Mouse (Mus musculus) midbrain, embryonic 14.5 days (tissue): ENCODE results near the gene Ppm1g. TPM values are rescaled to one million over a fixed set of nuclear protein-coding genes. Genes with fewer than 3 reads are reported as not detected.
A peak's percentile ranks its signal among the peaks of the same experiment; 100 is the strongest.

Experiments used
- ATAC-seq: fragments of 200-750 bp; cut with Nextera tagmentation; 2 replicates; pipeline ENCODE4 v1.8.0; 2017; ENCODE audit warnings: moderate number of reproducible peaks, moderate library complexity; ENCODE audit not compliant: low FRiP score, low TSS enrichment
- DNase-seq: peaks from one replicate; pipeline ENCODE4 v3.0.0-alpha.2; 2015
- H3K27ac ChIP-seq: fragments of 300-500 bp; sonication (generic); replicated peaks from 2 replicates; pipeline ENCODE4 v1.5.1; 2014; ENCODE audit warnings: mild to moderate bottlenecking, low read depth, low read length, moderate library complexity
- H3K27me3 ChIP-seq: fragments of 300-500 bp; sonication (generic); 2 replicates; pipeline ENCODE4 v1.6.1; 2014; ENCODE audit warnings: low read length, control low read depth, mixed read lengths; ENCODE audit not compliant: control insufficient read depth, insufficient read depth
- H3K36me3 ChIP-seq: fragments of 300-500 bp; sonication (generic); 2 replicates; pipeline ENCODE4 v1.6.1; 2014; ENCODE audit warnings: low read length, control low read depth; ENCODE audit not compliant: control insufficient read depth, insufficient read depth
- H3K4me1 ChIP-seq: fragments of 300-500 bp; sonication (generic); 2 replicates; pipeline ENCODE4 v1.6.1; 2014; ENCODE audit warnings: mild to moderate bottlenecking, antibody characterized with exemption, low read length, control low read depth; ENCODE audit not compliant: control insufficient read depth, insufficient read depth
- H3K4me2 ChIP-seq: fragments of 300-500 bp; sonication (generic); 2 replicates; pipeline ENCODE4 v1.6.1; 2014; ENCODE audit warnings: mild to moderate bottlenecking, low read length, moderate library complexity
- H3K4me3 ChIP-seq: fragments of 300-500 bp; sonication (generic); replicated peaks from 2 replicates; pipeline ENCODE4 v1.5.1; 2014; ENCODE audit warnings: low read depth, low read length
- H3K9ac ChIP-seq: fragments of 300-500 bp; sonication (generic); replicated peaks from 2 replicates; pipeline ENCODE4 v1.6.1; 2014; ENCODE audit warnings: mild to moderate bottlenecking, low read length, moderate library complexity
- H3K9me3 ChIP-seq: fragments of 300-500 bp; sonication (generic); 2 replicates; pipeline ENCODE4 v1.6.1; 2016; ENCODE audit warnings: low read length, control low read depth, mixed read lengths; ENCODE audit not compliant: control insufficient read depth
- WGBS: fragments of 180-500 bp; shearing (Covaris S2); extraction: QIAGEN DNeasy Blood & Tissue Kit; methylation state at CpG from one replicate; pipeline ENCODE4 v1.1.7; 2014; 5-methylcytosine and 5-hydroxymethylcytosine counted together
- polyA plus RNA-seq: library from polyadenylated mRNA; unstranded; fragments of >200 nt; fragmentation: Nextera tagmentation; extraction: Ambion mirVana; gene quantifications from 2 replicates; pipeline ENCODE4 v1.2.1, GENCODE M21; 2014

Ppm1g gene
- polyA plus RNA-seq, 1 experiment from 2014 or later: 162 TPM

DNA sequence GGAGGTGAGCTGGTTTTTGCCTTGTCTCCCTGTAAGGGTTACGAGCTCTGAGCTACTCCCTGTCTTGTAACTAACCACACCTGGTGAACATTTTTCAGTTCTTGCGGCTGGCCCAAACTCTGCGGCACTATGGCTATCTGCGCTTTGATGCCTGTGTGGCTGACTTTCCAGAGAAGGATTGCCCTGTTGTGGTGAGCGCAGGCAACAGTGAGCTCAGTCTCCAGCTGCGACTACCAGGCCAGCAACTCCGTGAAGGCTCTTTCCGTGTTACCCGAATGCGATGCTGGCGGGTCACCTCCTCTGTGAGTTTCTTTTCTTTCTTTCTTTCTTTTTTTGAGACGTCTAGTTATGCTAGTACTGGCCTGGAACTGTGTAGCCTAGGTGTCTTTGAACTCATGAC, 23.4 kb downstream of the Ppm1g start:
- Histone ChIP-seq H3K27ac (no peak overlapping the region), H3K36me3 (peaks cover 63% of the 10 kb centered on the region), H3K4me2 (no peak overlapping the region), H3K9ac (no peak overlapping the region), H3K27me3 (no peaks in the 10 kb centered on the region), H3K9me3 (peaks cover 5% of the 10 kb centered on the region), H3K4me1 (peaks cover 8% of the 10 kb centered on the region), H3K4me3 (no peak overlapping the region)
- DNase-seq (no peak), ATAC-seq (no peak)
- WGBS: 95% methylated on average over 12 of the region's 12 CpGs

DNA sequence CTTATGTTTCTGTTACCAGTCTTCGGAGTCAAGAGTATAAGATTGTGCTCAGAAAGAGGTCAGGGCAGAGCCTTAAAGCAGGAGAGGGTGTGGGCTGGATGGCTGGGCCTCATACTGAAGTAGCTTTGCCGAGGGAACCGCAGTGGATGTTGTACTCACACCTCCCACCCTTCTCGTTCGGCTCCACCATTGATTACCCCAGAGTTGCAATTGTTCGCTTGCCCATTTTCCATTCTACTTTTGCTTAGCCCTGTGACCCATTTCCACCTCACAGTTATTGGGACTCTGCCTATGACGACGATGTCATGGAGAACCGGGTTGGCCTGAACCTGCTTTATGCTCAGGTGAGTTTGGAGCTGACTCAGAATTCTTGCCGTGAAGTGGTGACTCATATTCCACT, 24.3 kb downstream of the Ppm1g start:
- peaks cover 5% of the 10 kb centered on the region for H3K9me3 ChIP-seq
- no peak overlapping the region for H3K4me2 ChIP-seq
- peaks cover 12% of the 10 kb centered on the region for H3K4me1 ChIP-seq
- 92% methylated on average over 10 of the region's 10 CpGs for WGBS
- no peak overlapping the region for H3K9ac ChIP-seq
- DNase-seq (no peak), ATAC-seq (no peak)
- no peak overlapping the region for H3K4me3 ChIP-seq
- H3K27ac ChIP-seq: no peak overlapping the region
- H3K27me3 ChIP-seq: no peaks in the 10 kb centered on the region
- peaks cover 66% of the 10 kb centered on the region for H3K36me3 ChIP-seq

DNA sequence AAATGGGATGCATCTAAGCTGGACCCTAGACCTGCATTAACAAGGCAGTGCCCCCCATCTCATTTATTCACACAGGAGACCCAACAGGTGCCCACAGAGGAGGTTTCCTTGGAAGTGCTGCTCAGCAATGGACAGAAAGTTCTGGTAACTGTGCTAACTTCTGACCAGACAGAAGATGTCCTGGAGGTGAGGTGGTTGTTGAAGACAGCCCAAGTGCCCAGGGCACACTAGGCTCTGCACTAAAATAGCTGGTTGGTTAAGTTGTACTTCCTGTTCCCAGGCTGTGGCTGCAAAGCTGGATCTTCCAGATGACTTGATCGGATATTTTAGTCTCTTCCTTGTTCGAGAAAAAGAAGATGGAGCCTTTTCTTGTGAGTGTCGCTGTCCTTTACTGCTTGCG, 24.8 kb downstream of the Ppm1g start:
- 96% methylated on average over 4 of the region's 4 CpGs for WGBS
- H3K4me1 ChIP-seq: peaks cover 12% of the 10 kb centered on the region
- DNase-seq (no peak), ATAC-seq (no peak)
- no peak overlapping the region for H3K4me2 ChIP-seq
- peaks cover 5% of the 10 kb centered on the region for H3K9me3 ChIP-seq
- no peak overlapping the region for H3K27ac ChIP-seq
- peaks cover 70% of the 10 kb centered on the region for H3K36me3 ChIP-seq
- H3K4me3 ChIP-seq: no peak overlapping the region
- H3K9ac ChIP-seq: no peak overlapping the region
- H3K27me3 ChIP-seq: no peaks in the 10 kb centered on the region

DNA sequence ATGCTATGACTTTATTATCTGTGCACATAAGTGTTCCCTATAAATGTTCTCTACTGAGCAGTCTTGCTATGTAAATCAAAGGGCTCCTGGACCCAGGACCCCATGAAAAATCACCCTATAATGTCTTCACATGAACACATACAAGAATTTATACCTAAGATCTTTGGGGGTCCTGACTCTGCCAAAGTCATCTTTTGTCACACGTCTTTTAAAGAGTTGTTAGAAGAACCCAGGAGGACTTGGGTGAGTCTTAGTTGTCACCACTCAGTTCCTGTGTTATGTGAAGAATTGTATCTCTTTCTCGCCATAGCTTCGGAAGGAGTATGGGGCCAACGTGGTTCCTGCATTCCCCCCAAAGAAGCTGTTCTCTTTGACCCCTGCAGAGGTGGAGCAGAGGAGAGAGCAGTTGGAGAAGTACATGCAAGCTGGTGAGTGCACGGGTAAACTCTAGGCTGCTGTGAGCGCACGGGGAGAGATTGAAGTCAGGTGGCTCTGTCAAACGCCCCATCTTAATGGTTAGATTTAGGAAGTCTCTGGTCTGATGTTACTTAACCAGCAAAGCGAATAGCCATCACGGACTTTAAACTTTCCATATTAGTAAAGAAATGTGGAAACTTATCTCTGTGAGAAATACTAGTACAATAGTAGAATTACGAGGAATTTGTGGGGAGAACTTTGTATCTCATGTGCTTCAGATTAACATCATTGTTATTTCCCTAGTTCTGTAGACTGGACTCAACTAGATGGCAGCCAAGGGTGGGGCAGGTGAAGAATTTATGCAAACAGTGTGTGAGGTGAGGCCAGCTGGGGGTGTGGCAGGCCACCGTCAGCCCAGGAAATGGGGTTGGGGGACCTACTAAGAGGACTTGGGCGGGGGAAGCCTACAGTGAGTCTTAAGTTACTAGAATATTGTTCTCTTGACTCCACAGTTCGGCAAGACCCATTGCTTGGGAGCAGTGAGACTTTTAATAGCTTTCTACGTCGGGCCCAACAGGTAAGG, 25.7 kb downstream of the Ppm1g start:
- Histone ChIP-seq H3K27ac (no peak overlapping the region), H3K9me3 (no peaks in the 10 kb centered on the region), H3K4me1 (peaks cover 12% of the 10 kb centered on the region), H3K27me3 (no peaks in the 10 kb centered on the region), H3K9ac (no peak overlapping the region), H3K4me2 (peak overlapping the region; percentile 97; the same call in 1 of the 2 replicates), H3K36me3 (peaks cover 70% of the 10 kb centered on the region), H3K4me3 (no peak overlapping the region)
- WGBS: 94% methylated on average over 16 of the region's 16 CpGs
- ATAC-seq (no peak), DNase-seq (no peak)

DNA sequence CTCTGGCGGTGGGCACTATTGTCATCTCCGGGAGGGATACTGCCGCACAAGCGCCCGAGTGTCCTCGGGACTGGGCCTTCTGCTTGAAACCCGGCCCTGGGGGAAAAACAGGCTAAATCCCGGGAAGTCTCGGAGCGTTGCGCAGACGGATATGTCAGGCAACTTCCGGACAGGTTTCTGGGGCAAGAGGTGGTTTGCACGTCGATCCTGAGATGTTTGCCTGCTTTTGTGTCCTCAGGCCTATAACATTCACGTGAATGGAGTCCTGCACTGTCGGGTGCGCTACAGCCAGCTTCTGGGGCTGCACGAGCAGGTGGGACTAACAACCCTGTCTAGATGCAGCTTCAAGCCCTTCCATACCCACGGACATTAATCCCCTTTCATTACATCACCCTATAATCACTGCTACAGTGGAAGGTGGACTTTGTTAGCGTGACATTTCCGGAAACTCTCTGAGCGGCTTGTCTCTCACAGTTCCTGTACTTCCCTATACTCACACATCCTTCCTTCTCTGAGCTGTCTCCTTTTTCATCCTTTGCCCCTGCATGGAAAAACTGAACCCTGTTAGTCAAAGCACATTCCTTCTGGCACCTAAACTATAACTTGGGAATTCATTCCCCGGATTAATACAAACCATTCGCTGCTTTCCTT, 26.7 kb downstream of the Ppm1g start:
- Histone ChIP-seq H3K27ac (peak overlapping the region; percentile 88), H3K4me1 (peaks cover 12% of the 10 kb centered on the region), H3K4me2 (peak overlapping the region; percentile 97), H3K9me3 (no peaks in the 10 kb centered on the region), H3K36me3 (peaks cover 68% of the 10 kb centered on the region), H3K27me3 (no peaks in the 10 kb centered on the region), H3K9ac (peak overlapping the region; percentile 80), H3K4me3 (peak overlapping the region; percentile 93)
- DNase-seq: no peak
- 15% methylated on average over 25 of the region's 25 CpGs for WGBS
- ATAC-seq: no peak

DNA sequence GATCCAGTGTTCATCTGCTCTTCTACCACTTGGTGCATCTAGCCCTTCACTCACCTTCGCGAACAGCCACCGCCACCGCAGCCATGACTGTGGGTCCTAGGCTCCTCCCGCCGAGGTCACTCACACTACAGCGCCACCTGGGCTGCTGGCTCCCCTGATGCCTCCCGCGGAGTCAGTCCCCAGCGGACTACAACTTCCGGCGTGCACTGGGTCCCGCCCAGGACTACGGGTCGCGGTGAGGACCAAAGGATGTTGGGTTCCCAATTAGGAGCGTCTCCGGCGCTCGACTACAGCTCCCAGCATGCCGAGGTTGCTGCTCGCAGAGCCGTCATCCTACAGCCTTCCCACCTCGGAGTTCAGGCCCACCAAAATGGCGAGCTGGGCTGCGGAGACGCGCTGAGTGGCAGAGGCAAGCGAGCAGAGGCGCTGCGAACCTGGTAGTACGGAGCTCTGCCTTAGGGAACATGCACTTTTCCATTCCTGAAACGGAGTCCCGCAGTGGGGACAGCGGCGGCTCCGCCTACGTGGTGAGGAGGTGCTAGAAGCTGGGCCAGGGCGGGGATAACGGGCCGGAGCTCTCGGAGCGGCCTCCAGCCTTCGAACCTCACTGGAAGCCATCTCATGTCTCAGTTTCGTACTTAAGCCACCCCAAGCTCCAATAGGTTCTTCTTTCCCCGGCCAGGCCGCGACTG, 27.4 kb downstream of the Ppm1g start, which contains the start of the genes Snx17 and Eif2b4:
Gene Snx17, plus strand, starts transcription at position 289 of the 692 bp plus-strand sequence.
Gene Eif2b4, minus strand, starts transcription at position 492 of the 692 bp plus-strand sequence.
- Histone ChIP-seq H3K4me1 (peaks cover 12% of the 10 kb centered on the region), H3K36me3 (peaks cover 68% of the 10 kb centered on the region), H3K9me3 (no peaks in the 10 kb centered on the region), H3K27me3 (no peaks in the 10 kb centered on the region), H3K9ac (peak within 1 kb of the TSS; percentile 80), H3K4me2 (peak within 1 kb of the TSS; percentile 97), H3K4me3 (peak within 1 kb of the TSS; percentile 93), H3K27ac (peak within 1 kb of the TSS; percentile 88)
- peak; percentile 96 for ATAC-seq
- WGBS: under 1% methylated on average over 48 of the region's 48 CpGs
- peak; percentile 99 for DNase-seq

DNA sequence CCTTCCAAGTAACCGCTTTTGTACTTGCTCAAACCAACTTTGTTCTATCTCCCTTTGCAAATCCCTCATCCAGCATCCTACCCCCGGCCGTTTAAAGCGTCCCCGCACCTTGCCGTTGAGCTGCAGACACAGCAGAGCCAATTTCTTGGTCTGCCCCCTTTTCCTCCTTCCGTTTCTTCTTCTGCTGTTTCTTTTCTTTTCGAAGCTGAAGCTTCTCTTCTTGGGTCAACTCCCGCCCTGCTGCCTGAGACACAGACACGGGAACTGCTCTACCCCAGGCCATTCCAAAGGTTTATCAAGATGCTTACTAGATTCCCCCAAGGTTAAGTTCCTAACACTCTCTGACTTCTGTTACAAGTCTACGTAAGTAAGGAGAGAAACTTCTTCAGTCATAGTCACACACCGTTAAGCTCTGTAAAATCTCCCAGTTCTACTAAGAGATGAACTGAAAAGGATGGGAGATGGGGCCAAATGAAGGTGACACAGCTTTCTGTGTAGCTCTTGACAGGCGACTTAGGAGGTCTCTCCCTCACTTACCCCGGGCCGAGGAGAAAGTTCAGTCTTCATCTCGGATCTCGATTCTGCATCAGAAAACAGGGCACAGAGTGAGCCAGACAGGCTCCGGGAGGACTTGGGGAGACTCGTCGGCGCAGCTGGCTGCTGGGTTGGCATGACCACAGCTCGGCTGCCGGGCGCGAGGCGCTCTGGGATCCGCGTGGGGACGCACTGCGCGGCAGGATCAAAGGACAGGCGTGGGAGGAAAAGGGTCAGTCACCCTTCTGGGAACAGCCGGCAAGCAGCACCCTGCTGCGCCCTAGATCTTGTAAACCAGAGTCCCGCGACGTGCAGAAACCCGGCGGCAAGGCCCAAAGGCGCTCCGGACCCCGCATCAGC, 28.2 kb downstream of the Ppm1g start:
- H3K4me1 ChIP-seq: peaks cover 12% of the 10 kb centered on the region
- H3K36me3 ChIP-seq: peaks cover 68% of the 10 kb centered on the region
- peak; percentile 77 for DNase-seq
- H3K4me2 ChIP-seq: peak overlapping the region; percentile 76
- peak overlapping the region; percentile 80 for H3K9ac ChIP-seq
- no peaks in the 10 kb centered on the region for H3K9me3 ChIP-seq
- peak overlapping the region; percentile 80 for H3K27ac ChIP-seq
- no peaks in the 10 kb centered on the region for H3K27me3 ChIP-seq
- WGBS: 15% methylated on average over 42 of the region's 42 CpGs
- no peak; the same call in 1 of the 2 replicates for ATAC-seq
- peak overlapping the region; percentile 93 for H3K4me3 ChIP-seq
